ENCODE assay signal across 11 mouse cellular contexts in the genomic region with DNA sequence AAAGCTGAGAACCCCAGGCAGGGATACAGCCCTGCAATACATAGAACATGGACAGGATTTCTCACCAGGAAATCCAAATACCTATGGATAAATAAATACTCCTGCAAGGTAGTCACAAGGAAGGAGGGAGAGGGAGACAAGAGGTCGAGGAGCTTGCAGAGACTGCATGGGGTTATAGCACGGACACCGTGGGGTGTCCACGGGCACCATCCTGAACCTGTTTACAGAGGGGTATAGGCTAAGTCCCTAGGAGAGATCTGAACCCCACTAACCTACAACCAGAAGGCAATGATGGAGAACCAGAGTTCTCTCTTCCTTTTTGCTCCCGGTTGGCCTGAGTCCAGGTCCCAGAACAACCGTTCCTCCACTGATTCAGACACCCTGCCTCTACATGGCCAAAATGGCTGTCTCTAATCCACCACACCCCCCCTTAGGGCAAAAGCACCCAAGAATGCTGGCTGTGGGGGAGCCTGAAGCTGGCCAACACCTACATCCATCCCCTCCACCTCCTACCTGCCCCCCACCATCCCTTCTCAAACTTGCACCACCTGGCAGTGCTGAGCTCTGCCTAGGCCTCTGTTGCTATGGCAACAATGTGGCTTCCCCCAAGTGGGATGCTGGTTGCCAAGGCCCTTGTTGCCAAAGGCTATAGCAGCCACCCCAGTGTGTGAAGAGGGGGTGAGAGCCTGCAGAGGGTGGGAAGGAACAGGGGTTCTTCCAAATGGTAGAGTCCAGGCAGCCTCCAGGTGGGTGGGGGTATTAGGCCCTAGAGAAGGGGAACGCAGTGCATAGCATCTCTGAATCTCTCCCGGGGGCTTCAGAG.
A peak's percentile ranks its signal among the peaks of the same experiment; 100 is the strongest.
DNase-seq lines count a peak whose midpoint lies in the region; ATAC-seq and TF ChIP-seq lines count a peak whose summit lies in the region.
"Had no signal": no experiment of that assay in that cellular context is flagged by ENCODE, and none has a peak within 500 bp of the region (broad histone marks: within the 10 kb centered on the region; RNA-seq: fewer than 3 reads in every experiment).

No protein-coding gene starts in this region.

- no peak; the same call in 1 of the 2 replicates for ATAC-seq in forebrain, embryonic 11.5 days (replicated peaks; ENCODE audit: low FRiP score)
- ATAC-seq in forebrain, postnatal 0 days = peak; percentile 80
- ATAC-seq: activated CD4-positive, CD25-positive, alpha-beta regulatory T cell, adult 4 months had no signal

- no peak overlapping the region for H3K4me2 ChIP-seq in forebrain, embryonic 11.5 days (ENCODE audit: low read depth, low read length, severe bottlenecking)
- H3K4me2 ChIP-seq in forebrain, postnatal 0 days (ENCODE audit: low read depth) = peak overlapping the region; percentile 19

- peak overlapping the region; percentile 13; the same call in 1 of the 2 replicates for H3K27ac ChIP-seq in forebrain, embryonic 10.5 days
- H3K27ac ChIP-seq in forebrain, embryonic 11.5 days (ENCODE audit: low read depth, low read length) = no peak overlapping the region
- H3K27ac ChIP-seq in forebrain, postnatal 0 days (ENCODE audit: low read depth, low read length) = peak overlapping the region; percentile 66
- H3K27ac ChIP-seq: liver, embryonic 14.5 days had no signal

- no peak for DNase-seq in forebrain, embryonic 10.5 days (ENCODE audit: extremely low spot score, low spot score)
- DNase-seq in forebrain, embryonic 11.5 days (ENCODE audit: low spot score) = no peak
- peak; percentile 86 for DNase-seq in forebrain, postnatal 0 days
- peak; percentile 77 to 92 for DNase-seq in left cerebral cortex, postnatal 14 days (ENCODE audit: low spot score in 2 of 2)
- DNase-seq in retina, postnatal 1 day = peak; percentile 80
- no peak for DNase-seq in adrenal gland, adult 8-10 months
- no peak for DNase-seq in thymus, postnatal 25 days
- DNase-seq in kidney, postnatal 36 days = no peak

- intact Hi-C loops in left cerebral cortex, postnatal 14 days (cut with DNase I) = loop anchor here (5.0 kb wide), 1 partner anchor 140 kb away; no protein-coding TSS in a partner anchor

- H3K4me3 ChIP-seq in forebrain, embryonic 10.5 days = no peak overlapping the region
- H3K4me3 ChIP-seq in forebrain, embryonic 11.5 days (ENCODE audit: low read depth, low read length) = no peak overlapping the region
- H3K4me3 ChIP-seq in forebrain, postnatal 0 days (ENCODE audit: low read depth, low read length) = no peak overlapping the region
- H3K4me3 ChIP-seq: erythroblast, embryonic 14.5 days had no signal

- no peaks in the 10 kb centered on the region for H3K27me3 ChIP-seq in forebrain, embryonic 10.5 days (ENCODE audit: poor library complexity, severe bottlenecking)
- H3K27me3 ChIP-seq in forebrain, embryonic 11.5 days (ENCODE audit: control insufficient read depth, insufficient read depth, low read length) = no peaks in the 10 kb centered on the region
- H3K27me3 ChIP-seq in forebrain, postnatal 0 days (ENCODE audit: insufficient read depth, low read length) = no peaks in the 10 kb centered on the region

- no peaks in the 10 kb centered on the region for H3K9me3 ChIP-seq in forebrain, embryonic 10.5 days
- no peaks in the 10 kb centered on the region for H3K9me3 ChIP-seq in forebrain, embryonic 11.5 days (ENCODE audit: control insufficient read depth, low read length)
- no peaks in the 10 kb centered on the region for H3K9me3 ChIP-seq in forebrain, postnatal 0 days (ENCODE audit: low read length)

- H3K9ac ChIP-seq in forebrain, embryonic 11.5 days (ENCODE audit: low read length) = no peak overlapping the region
- H3K9ac ChIP-seq in forebrain, postnatal 0 days = 0 out of 2 replicates have a peak overlapping the region, but pooled peaks have one; percentile 25
- H3K9ac ChIP-seq: liver, embryonic 14.5 days had no signal

- H3K36me3 ChIP-seq in forebrain, embryonic 10.5 days (replicated peaks) = 0 out of 2 replicates have a peak, but pooled peaks cover 4% of the 10 kb centered on the region
- H3K36me3 ChIP-seq in forebrain, embryonic 11.5 days (ENCODE audit: control insufficient read depth, insufficient read depth, low read length) = no peaks in the 10 kb centered on the region
- no peaks in the 10 kb centered on the region for H3K36me3 ChIP-seq in forebrain, postnatal 0 days (ENCODE audit: insufficient read depth)

- H3K4me1 ChIP-seq in forebrain, embryonic 10.5 days = peaks cover 20% of the 10 kb centered on the region
- H3K4me1 ChIP-seq in forebrain, embryonic 11.5 days (replicated peaks; ENCODE audit: control insufficient read depth, insufficient read depth, low read length) = 0 out of 2 replicates have a peak, but pooled peaks cover 2% of the 10 kb centered on the region
- peaks cover 26% of the 10 kb centered on the region for H3K4me1 ChIP-seq in forebrain, postnatal 0 days (ENCODE audit: insufficient read depth)

- WGBS in forebrain, embryonic 10.5 days = 82% methylated on average over 8 of the region's 8 CpGs
- 85% methylated on average over 8 of the region's 8 CpGs for WGBS in forebrain, embryonic 11.5 days
- 70% methylated on average over 8 of the region's 8 CpGs for WGBS in forebrain, postnatal 0 days

- no peak for TF ChIP-seq CTCF in forebrain, postnatal 0 days (IDR thresholded peaks at IDR 0.05; ENCODE audit: low read depth)

Comparison
In these comparisons a context has a peak if more than half of its experiments do, and no peak if none do; other contexts are left out.
1. DNase-seq: peak in forebrain, postnatal 0 days (single experiment), left cerebral cortex, postnatal 14 days (2 of 2) and retina, postnatal 1 day (single experiment); none in forebrain, embryonic 10.5 days (single experiment), forebrain, embryonic 11.5 days (single experiment), adrenal gland, adult 8-10 months (single experiment), thymus, postnatal 25 days (single experiment) and kidney, postnatal 36 days (0 of 2).